Mouse (Mus musculus) embryonic facial prominence, embryonic 10.5 days (tissue): ENCODE measurements at regions not wholly inside any gene's neighbourhood (a gene's known extent, or its start where the extent isn't known, plus 50 kb on each side); places are given as distances from the start of the nearest gene placed in this dataset.

Experiments
- DNase-seq: peaks from one replicate; pipeline ENCODE4 v3.0.0-alpha.2; 2017; ENCODE audit warnings: low spot score
- H3K27ac ChIP-seq: fragments of 300-500 bp; sonication (generic); replicated peaks from 2 replicates; pipeline ENCODE4 v1.5.1; 2016; ENCODE audit warnings: mild to moderate bottlenecking
- H3K27me3 ChIP-seq: fragments of 300-500 bp; sonication (generic); replicated peaks from 2 replicates; pipeline ENCODE4 v1.6.1; 2016; ENCODE audit warnings: low read depth, mild to moderate bottlenecking; ENCODE audit not compliant: poor library complexity, severe bottlenecking
- H3K36me3 ChIP-seq: fragments of 300-500 bp; sonication (generic); replicated peaks from 2 replicates; pipeline ENCODE4 v1.6.1; 2016; ENCODE audit warnings: mild to moderate bottlenecking, moderate library complexity
- H3K4me1 ChIP-seq: fragments of 300-500 bp; sonication (generic); 2 replicates; pipeline ENCODE4 v1.6.1; 2016
- H3K4me3 ChIP-seq: fragments of 300-500 bp; sonication (generic); 2 replicates; pipeline ENCODE4 v1.5.1; 2016; ENCODE audit warnings: mild to moderate bottlenecking, moderate library complexity
- H3K9me3 ChIP-seq: fragments of 300-500 bp; sonication (generic); 2 replicates; pipeline ENCODE4 v1.6.1; 2016; ENCODE audit warnings: mild to moderate bottlenecking
- WGBS: fragments of 180-500 bp; shearing (Covaris S2); methylation state at CpG from one replicate; pipeline ENCODE4 v1.1.7; 2016; 5-methylcytosine and 5-hydroxymethylcytosine counted together

- 89% methylated on average over 2 of the region's 2 CpGs for WGBS
- Histone ChIP-seq H3K4me1 (no peaks in the 10 kb centered on the region), H3K4me3 (no peak overlapping the region)
These were observed 104.6 kb downstream of the Ngf start for GRCm38 (mm10) chr3:102574320-102574719.

GRCm38 (mm10) chr3:102576896-102577295 is 107.2 kb downstream of the Ngf start:
- 82% methylated on average over 2 of the region's 2 CpGs for WGBS
- Histone ChIP-seq H3K27me3 (no peaks in the 10 kb centered on the region), H3K4me3 (no peak overlapping the region), H3K9me3 (no peaks in the 10 kb centered on the region), H3K4me1 (no peaks in the 10 kb centered on the region), H3K36me3 (no peaks in the 10 kb centered on the region), H3K27ac (no peak overlapping the region)
- DNase-seq = no peak

More at GRCm38 (mm10) chr3:102574320-102574719, 104.6 kb downstream of the Ngf start:
- DNase-seq = no peak
- no peaks in the 10 kb centered on the region for H3K9me3 ChIP-seq
- no peaks in the 10 kb centered on the region for H3K27me3 ChIP-seq
- no peaks in the 10 kb centered on the region for H3K36me3 ChIP-seq
- H3K27ac ChIP-seq = no peak overlapping the region

- H3K36me3 ChIP-seq = no peaks in the 10 kb centered on the region
- WGBS = 81% methylated on average over 3 of the region's 3 CpGs
- no peak overlapping the region for H3K4me3 ChIP-seq
- H3K27me3 ChIP-seq = no peaks in the 10 kb centered on the region
- no peaks in the 10 kb centered on the region for H3K9me3 ChIP-seq
- no peak overlapping the region for H3K27ac ChIP-seq
- no peaks in the 10 kb centered on the region for H3K4me1 ChIP-seq
- no peak for DNase-seq
These were observed 112.1 kb downstream of the Ngf start for GRCm38 (mm10) chr3:102581830-102582229.

- no peaks in the 10 kb centered on the region for H3K36me3 ChIP-seq
- DNase-seq = no peak
- H3K27ac ChIP-seq = no peak overlapping the region
- H3K4me1 ChIP-seq = no peaks in the 10 kb centered on the region
- H3K9me3 ChIP-seq = no peaks in the 10 kb centered on the region
- 80% methylated on average over 2 of the region's 2 CpGs for WGBS
- no peak overlapping the region for H3K4me3 ChIP-seq
- H3K27me3 ChIP-seq = no peaks in the 10 kb centered on the region
These were observed 115.4 kb downstream of the Ngf start for GRCm38 (mm10) chr3:102585136-102585535.

- no peak overlapping the region for H3K27ac ChIP-seq
- no peaks in the 10 kb centered on the region for H3K27me3 ChIP-seq
- no peaks in the 10 kb centered on the region for H3K4me1 ChIP-seq
- DNase-seq = no peak
- no peaks in the 10 kb centered on the region for H3K36me3 ChIP-seq
- H3K4me3 ChIP-seq = no peak overlapping the region
- 68% methylated on average over 5 of the region's 5 CpGs for WGBS
- no peaks in the 10 kb centered on the region for H3K9me3 ChIP-seq
These were observed 116.5 kb downstream of the Ngf start for GRCm38 (mm10) chr3:102586221-102586620.

GRCm38 (mm10) chr3:102592041-102592440 is 122.3 kb downstream of the Ngf start:
- Histone ChIP-seq H3K9me3 (no peaks in the 10 kb centered on the region), H3K4me3 (no peak overlapping the region), H3K27ac (no peak overlapping the region), H3K36me3 (no peaks in the 10 kb centered on the region), H3K27me3 (no peaks in the 10 kb centered on the region), H3K4me1 (peaks cover 12% of the 10 kb centered on the region; the same call in 1 of the 2 replicates)
- WGBS = 87% methylated on average over 7 of the region's 7 CpGs
- no peak for DNase-seq

GRCm38 (mm10) chr3:102596944-102597551 is 127.3 kb downstream of the Ngf start:
- no peaks in the 10 kb centered on the region for H3K27me3 ChIP-seq
- peaks cover 15% of the 10 kb centered on the region; the same call in 1 of the 2 replicates for H3K4me1 ChIP-seq
- H3K9me3 ChIP-seq = no peaks in the 10 kb centered on the region
- no peak overlapping the region for H3K4me3 ChIP-seq
- no peak overlapping the region; the same call in 1 of the 2 replicates for H3K27ac ChIP-seq
- H3K36me3 ChIP-seq = no peaks in the 10 kb centered on the region
- DNase-seq = peak; percentile 54
- WGBS = 72% methylated on average over 4 of the region's 4 CpGs

- no peak overlapping the region; the same call in 1 of the 2 replicates for H3K27ac ChIP-seq
- WGBS = 89% methylated on average over 7 of the region's 7 CpGs
- H3K9me3 ChIP-seq = no peaks in the 10 kb centered on the region
- no peaks in the 10 kb centered on the region for H3K36me3 ChIP-seq
- peaks cover 15% of the 10 kb centered on the region; the same call in 1 of the 2 replicates for H3K4me1 ChIP-seq
- H3K4me3 ChIP-seq = no peak overlapping the region
- DNase-seq = no peak
- no peaks in the 10 kb centered on the region for H3K27me3 ChIP-seq
These were observed 129.3 kb downstream of the Ngf start for GRCm38 (mm10) chr3:102599061-102599460.

GRCm38 (mm10) chr3:102602766-102603165 is 131.6 kb upstream of the Tspan2 start:
- DNase-seq = no peak
- WGBS = 86% methylated on average over 13 of the region's 13 CpGs
- H3K36me3 ChIP-seq = no peaks in the 10 kb centered on the region
- H3K4me1 ChIP-seq = peaks cover 11% of the 10 kb centered on the region; the same call in 1 of the 2 replicates
- H3K4me3 ChIP-seq = no peak overlapping the region
- H3K27ac ChIP-seq = no peak overlapping the region
- no peaks in the 10 kb centered on the region for H3K9me3 ChIP-seq
- H3K27me3 ChIP-seq = no peaks in the 10 kb centered on the region

GRCm38 (mm10) chr3:102605284-102605683 is 129.0 kb upstream of the Tspan2 start:
- DNase-seq = no peak
- Histone ChIP-seq H3K27ac (no peak overlapping the region), H3K4me1 (peaks cover 11% of the 10 kb centered on the region; the same call in 1 of the 2 replicates), H3K4me3 (no peak overlapping the region), H3K9me3 (no peaks in the 10 kb centered on the region), H3K36me3 (no peaks in the 10 kb centered on the region), H3K27me3 (peaks cover 3% of the 10 kb centered on the region)
- 84% methylated on average over 2 of the region's 2 CpGs for WGBS

- H3K4me1 ChIP-seq = peaks cover 13% of the 10 kb centered on the region
- DNase-seq = no peak
- H3K4me3 ChIP-seq = no peak overlapping the region
- H3K9me3 ChIP-seq = no peaks in the 10 kb centered on the region
- H3K36me3 ChIP-seq = no peaks in the 10 kb centered on the region
- no peak overlapping the region for H3K27ac ChIP-seq
- peaks cover 28% of the 10 kb centered on the region for H3K27me3 ChIP-seq
- 32% methylated on average over 5 of the region's 5 CpGs for WGBS
These were observed 123.4 kb upstream of the Tspan2 start for GRCm38 (mm10) chr3:102610970-102611369.

- H3K27me3 ChIP-seq = peaks cover 28% of the 10 kb centered on the region
- 26% methylated on average over 18 of the region's 18 CpGs for WGBS
- no peak overlapping the region for H3K4me3 ChIP-seq
- no peak overlapping the region for H3K27ac ChIP-seq
- H3K9me3 ChIP-seq = no peaks in the 10 kb centered on the region
- peaks cover 8% of the 10 kb centered on the region for H3K4me1 ChIP-seq
- DNase-seq = no peak
- H3K36me3 ChIP-seq = no peaks in the 10 kb centered on the region
These were observed 122.6 kb upstream of the Tspan2 start for GRCm38 (mm10) chr3:102611398-102612366.
